Mouse (Mus musculus): Measurements from ENCODE around the gene Fank1.
A peak's percentile ranks its signal among the peaks of the same experiment; 100 is the strongest.

The Fank1 gene

GRCm38 (mm10) chr7:133768517-133768916 is 8.1 kb upstream of the Fank1 start:
- DNase-seq: no peak

- no peak for DNase-seq
These were observed 1.5 kb upstream of the Fank1 start for GRCm38 (mm10) chr7:133775179-133775578.

GRCm38 (mm10) chr7:133775796-133776625 is 650 bp upstream of the Fank1 start:
- DNase-seq: peak in 1 of 2 experiments; percentile 5

GRCm38 (mm10) chr7:133781583-133781982 is 4.9 kb downstream of the Fank1 start:
- DNase-seq: no peak

GRCm38 (mm10) chr7:133781991-133782390 is 5.3 kb downstream of the Fank1 start:
- DNase-seq: peak in 1 of 2 experiments; percentile 18

- peak; percentile 75 to 81 for DNase-seq
These were observed 6.2 kb downstream of the Fank1 start, which contains the start of gene Dhx32 for GRCm38 (mm10) chr7:133782717-133783435. Dhx32 (minus strand) TSS chr7:133782726.

- DNase-seq: no peak
These were observed 10.9 kb downstream of the Fank1 start for GRCm38 (mm10) chr7:133787571-133787970.

- DNase-seq: no peak
These were observed 11.5 kb downstream of the Fank1 start for GRCm38 (mm10) chr7:133788147-133788546.

- no peak for DNase-seq
These were observed 13.5 kb downstream of the Fank1 start for GRCm38 (mm10) chr7:133790171-133790570.

GRCm38 (mm10) chr7:133790608-133791229 is 14.1 kb downstream of the Fank1 start:
- no peak for DNase-seq

- DNase-seq: no peak
These were observed 16.1 kb downstream of the Fank1 start for GRCm38 (mm10) chr7:133792771-133793170.

- peak in 1 of 2 experiments; percentile 8 for DNase-seq
These were observed 16.8 kb downstream of the Fank1 start for GRCm38 (mm10) chr7:133793248-133794131.

GRCm38 (mm10) chr7:133794720-133795119 is 18.1 kb downstream of the Fank1 start:
- DNase-seq: peak; percentile 33 to 66

- no peak for DNase-seq
These were observed 23.3 kb downstream of the Fank1 start for GRCm38 (mm10) chr7:133799928-133800327.

GRCm38 (mm10) chr7:133801823-133802222 is 25.2 kb downstream of the Fank1 start:
- DNase-seq: no peak

- peak; percentile 45 to 62 for DNase-seq
These were observed 29.0 kb downstream of the Fank1 start for GRCm38 (mm10) chr7:133805614-133806175.

- DNase-seq: no peak
These were observed 36.3 kb downstream of the Fank1 start for GRCm38 (mm10) chr7:133812927-133813326.

- DNase-seq: no peak
These were observed 36.7 kb downstream of the Fank1 start for GRCm38 (mm10) chr7:133813331-133813730.

- no peak for DNase-seq
These were observed 47.1 kb downstream of the Fank1 start for GRCm38 (mm10) chr7:133823751-133824150.

- DNase-seq: peak in 1 of 2 experiments; percentile 11
These were observed 47.9 kb downstream of the Fank1 start for GRCm38 (mm10) chr7:133824579-133824978.

- no peak for DNase-seq
These were observed 51.9 kb downstream of the Fank1 start for GRCm38 (mm10) chr7:133828514-133828913.

GRCm38 (mm10) chr7:133829579-133829978 is 52.9 kb downstream of the Fank1 start:
- no peak for DNase-seq
